Mouse (Mus musculus): ENCODE results near the gene Sord. TPM values are rescaled to one million over a fixed set of nuclear protein-coding genes. Genes with fewer than 3 reads are reported as not detected.

The Sord gene
- total RNA-seq, 2 experiments from 2014 or later, result 27.8 to 34.9 TPM

DNA sequence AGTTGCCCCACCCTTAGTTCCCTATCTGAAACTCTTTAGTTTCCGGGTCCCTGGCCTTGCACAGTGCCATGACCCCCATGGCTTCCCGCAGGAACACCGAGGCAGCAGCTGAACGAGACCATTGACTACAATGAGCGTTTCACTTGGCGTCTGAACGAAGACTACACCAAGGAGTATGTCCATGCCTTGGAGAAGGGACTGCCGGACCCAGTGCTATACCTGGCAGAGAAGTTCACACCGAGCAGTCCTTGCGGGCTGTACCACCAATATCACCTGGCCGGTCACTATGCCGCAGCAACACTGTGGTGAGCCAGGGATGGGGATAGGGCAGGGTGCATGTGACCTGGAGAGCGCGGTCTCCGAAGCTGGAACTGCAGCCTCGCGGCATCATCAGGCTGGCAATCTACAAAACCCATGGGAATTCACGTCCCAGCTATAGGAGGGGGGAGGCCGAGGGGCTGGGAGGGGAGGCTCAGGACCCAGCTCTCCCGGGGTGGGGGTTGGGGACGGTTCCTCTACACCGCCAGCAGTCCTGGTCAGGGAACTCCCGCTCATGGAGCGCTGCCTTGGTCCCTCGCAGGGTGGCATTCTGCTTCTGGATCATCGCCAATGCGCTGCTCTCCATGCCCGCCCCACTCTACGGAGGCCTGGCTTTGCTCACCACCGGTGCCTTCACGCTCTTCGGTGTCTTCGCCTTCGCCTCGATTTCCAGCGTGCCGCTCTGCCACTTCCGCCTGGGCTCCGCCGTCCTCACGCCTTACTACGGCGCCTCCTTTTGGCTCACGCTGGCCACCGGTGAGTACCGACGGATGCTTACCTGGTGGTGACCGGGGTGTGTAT, 66.8 kb downstream of the Sord start:
- ATAC-seq (ENCODE audit: poor library complexity, severe bottlenecking), result peak; percentile 35

DNA sequence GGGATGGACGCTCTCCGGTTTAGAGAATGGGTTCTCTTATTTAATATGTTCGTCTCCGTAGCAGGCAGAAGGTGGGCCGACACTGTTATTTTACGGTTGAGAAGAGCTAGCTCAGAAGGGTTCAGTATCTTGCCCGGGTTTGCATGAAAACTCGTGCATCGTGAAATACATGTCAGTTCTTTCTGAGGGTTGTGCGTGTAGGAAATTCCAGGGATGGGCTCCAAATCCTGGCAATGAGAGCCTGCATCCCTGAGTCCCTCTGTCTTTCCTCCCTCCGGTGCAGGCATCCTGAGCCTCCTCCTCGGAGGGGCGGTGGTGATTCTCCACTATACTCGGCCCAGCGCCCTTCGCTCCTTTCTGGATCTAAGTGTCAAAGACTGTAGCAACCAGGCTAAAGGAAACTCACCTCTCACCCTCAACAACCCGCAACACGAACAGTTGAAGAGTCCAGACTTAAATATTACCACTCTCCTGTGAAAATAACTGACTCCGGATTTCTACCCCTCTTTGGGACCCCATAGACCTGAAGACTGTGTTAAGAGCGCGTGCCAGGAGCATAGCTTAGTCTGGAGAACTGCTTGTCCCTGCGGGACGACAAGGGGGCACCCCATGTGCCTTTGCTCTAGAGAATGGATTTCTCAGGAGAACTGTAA, 67.5 kb downstream of the Sord start:
- no peak for ATAC-seq (ENCODE audit: poor library complexity, severe bottlenecking)

DNA sequence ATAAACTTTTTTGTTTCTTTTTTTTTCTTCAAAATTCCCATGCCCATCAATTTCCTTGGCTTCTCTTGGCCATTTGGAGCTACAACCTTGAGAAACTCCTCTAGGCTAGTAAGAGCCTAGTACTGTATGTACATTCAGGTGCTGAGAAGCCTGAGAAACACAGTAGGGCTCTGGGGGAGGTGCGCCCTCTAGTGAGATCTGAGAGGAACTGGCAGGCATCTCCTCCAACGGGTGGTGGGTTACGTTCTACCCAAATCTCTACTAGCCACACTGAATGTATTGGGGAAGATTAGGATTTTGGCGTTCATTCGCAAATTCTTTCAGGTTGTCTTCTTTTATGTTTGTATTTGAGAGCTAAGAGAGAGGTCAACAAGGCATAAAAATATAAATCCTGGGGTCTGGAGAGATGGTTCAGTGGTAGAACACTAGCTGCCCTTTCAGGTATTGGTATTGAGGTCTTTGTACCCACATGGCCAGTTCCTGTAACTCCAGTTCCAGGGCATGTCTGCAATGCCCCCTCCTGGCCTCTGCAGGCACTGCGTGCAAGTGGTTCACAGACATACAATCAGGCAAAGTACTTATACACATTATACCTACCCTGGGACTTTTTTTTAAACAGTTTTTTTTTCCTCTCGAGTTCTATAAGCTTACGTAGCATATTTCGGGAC, 68.2 kb downstream of the Sord start:
- peak; percentile 73 for ATAC-seq (ENCODE audit: poor library complexity, severe bottlenecking)

DNA sequence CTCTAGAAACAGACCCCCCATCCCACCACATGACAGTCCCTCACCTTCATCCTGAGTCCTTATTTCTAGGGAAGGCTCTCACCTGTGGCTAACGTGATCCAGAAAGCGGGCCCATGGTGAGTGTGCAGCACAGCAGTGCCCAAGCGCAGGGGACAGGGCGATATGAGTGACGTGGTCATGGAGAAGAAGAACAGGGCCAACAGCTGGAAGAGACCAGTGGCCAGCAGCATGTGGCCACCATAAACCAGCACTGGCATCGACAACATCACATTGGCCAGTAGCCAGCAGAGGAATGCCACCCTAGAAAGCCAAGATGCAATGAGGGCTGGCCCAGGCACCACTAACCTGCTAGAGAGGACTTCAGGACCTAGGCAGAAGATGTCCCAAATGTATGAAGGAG, 70.0 kb downstream of the Sord start:
- no peak for ATAC-seq (ENCODE audit: poor library complexity, severe bottlenecking)

DNA sequence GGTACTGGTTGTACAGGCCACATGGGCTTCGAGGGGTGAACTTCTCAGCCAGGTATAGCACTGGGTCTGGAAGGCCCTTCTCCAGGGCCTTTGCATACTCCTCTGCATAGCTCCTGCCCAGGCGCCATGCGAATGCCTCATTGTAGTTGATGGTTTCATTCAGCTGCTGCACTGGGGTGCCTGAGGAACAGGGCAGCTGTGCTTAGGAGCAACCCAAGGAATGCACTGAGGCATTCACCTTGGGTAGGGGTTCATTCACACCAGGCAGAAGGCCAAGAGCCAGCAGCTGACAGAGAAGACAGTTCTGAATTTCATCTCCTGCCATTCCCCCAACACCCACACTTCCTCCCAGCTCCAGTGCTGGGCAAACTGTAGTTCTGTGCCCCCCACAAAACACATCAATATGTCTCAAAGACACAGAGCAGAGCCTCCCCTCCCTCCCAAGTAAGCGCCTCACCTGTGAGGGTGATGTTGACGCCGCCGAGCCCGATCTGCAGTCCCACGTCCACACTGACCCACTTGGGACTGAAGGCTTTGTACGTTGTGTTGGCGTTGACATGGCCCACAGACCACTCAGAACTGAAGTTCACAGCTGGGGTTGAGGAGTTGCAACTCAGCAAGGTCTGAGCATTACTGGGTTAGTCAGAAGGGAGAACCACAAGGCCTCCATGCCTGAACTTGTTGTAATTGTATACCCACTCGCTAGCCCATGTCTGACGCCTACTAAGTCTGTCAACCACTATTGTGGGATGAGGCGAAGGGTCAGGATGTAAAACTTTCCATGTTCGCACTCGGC, 70.7 kb downstream of the Sord start:
- ATAC-seq (ENCODE audit: poor library complexity, severe bottlenecking), result no peak

DNA sequence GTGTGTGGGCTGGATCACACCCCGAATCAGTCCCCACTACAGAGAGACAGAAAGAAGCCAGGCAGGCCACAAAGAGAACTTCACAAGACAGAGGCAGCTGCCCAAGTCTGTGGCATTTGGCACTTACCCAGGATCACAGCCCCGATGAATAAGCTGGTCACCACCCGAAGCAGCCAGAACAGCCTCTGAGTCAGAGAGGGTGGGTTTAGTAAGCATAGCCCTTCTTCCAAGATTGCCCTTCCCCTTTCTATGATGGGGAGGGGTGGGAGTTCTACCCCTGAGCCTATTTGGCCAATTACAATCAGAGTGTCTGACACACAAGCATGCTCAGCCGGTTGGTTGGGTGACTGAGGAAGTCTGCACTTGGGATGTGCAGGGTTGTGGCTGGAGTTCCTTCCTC, 71.6 kb downstream of the Sord start:
- ATAC-seq (ENCODE audit: poor library complexity, severe bottlenecking), result no peak

DNA sequence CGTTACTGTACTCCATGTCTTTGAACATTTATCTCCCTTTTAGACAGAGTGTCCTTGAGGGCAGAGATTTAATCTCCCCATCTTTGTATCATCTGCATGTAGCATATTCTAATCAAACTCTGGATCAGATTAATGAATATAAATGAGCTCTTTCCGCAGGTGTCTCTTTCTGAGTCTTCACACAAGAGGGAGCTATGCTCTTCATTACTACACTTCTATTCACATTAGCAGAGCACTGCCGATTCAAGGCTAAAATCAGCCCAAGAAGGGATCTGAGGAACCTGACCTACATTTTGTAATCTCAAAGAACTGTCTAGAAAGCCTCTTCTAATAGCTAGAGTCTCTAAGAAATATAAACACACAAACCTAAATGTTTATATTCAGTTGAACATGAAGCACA, 75.1 kb downstream of the Sord start:
- ATAC-seq (ENCODE audit: poor library complexity, severe bottlenecking), result no peak

DNA sequence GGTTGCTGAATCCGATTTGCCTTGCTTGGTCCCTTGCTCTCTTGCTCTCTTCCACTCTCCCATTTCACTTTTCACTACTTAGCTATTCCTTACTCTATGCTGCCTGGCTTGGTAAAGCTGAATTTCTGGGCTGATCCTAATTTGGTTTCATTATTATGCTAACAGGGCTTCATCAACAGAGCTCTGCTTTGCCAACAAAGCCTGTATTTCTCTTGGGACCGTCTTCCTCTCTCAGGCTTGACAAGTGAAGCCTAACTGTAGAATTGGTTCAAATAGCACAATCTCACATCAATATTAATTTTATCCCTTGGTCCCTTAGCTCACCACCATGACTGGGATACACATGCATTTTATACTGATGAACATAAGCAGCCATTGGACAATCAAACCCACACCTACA, 77.0 kb downstream of the Sord start:
- ATAC-seq (ENCODE audit: poor library complexity, severe bottlenecking), result no peak

DNA sequence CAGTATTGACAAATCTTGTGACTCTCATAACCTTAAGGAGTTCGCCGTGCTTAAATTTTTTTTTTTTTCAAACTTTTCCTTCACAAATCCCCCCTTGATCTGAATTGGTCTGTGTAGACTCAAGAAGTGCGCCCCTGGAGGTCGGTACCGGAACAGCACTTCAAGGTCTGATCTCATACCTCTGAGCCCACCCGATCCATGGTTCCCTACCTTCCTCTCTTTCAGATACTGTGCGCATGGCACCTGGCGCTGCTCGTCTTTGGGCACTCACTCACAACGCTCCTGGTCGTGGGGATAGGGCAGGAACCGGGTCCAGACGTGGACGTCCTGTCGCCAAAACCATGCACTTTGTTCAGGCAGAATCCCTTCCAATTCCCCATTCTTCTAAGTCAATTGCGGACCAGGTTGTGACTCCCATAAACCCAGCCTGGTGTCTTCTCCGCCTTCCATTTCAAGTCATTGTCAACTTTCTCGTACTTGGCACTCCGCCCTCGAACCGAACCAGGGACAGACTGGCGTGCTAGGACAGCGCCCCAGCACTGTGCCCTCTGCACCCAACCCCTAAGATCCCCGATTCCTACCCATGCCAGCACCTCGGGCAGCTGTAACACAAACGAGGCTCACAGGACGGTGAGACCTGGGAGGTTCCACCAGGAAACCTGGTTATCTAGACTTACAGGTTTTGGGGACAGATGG, 78.3 kb downstream of the Sord start:
- ATAC-seq (ENCODE audit: poor library complexity, severe bottlenecking), result peak; percentile 82

DNA sequence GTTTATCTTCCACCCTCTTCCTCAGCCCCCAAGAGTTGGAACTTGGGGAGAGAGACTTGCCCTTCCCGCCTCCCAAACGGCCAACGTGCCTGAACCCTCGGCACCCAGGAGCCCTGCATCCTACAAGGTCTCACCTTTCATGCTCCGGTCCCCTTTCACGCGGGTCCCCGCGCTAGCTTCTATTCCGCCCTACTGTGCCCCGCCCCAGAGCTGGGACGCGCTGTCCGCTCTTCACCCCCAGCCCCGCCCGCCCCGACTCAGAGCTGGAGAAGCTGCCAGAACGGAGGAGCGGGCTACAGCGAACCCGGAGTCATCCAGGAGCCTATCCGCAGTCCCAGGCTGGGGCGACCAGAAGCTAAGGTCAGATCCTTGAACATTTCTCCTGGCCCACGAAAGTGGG, 79.0 kb downstream of the Sord start, which contains the start of gene Duoxa1:
TSS of gene Duoxa1 (minus strand) at position 195 of the 400 bp plus-strand sequence.
- no peak for ATAC-seq (ENCODE audit: poor library complexity, severe bottlenecking)

Other genes with a start within 250 kb of the Sord start
- 14.5 and 15.3 TPM in 2 replicates for gene Eif3j1, start 206.2 kb upstream of the Sord start, total RNA-seq (2015)
- gene Eif3j1, start 206.2 kb upstream of the Sord start, total RNA-seq (2017), result 16.4 and 17.2 TPM in 2 replicates
- 11.2 TPM in 2 replicates for gene Spg11, start 116.4 kb upstream of the Sord start, total RNA-seq (2015)
- gene Spg11, start 116.4 kb upstream of the Sord start, total RNA-seq (2017), result 14.8 and 15.3 TPM in 2 replicates
- 5,498 and 5,622 TPM in 2 replicates for gene B2m, start 87.1 kb upstream of the Sord start, total RNA-seq (2015)
- gene B2m, start 87.1 kb upstream of the Sord start, total RNA-seq (2017), result 2,725 and 3,039 TPM in 2 replicates
- not detected in 2 replicates for gene Trim69, start 74.0 kb upstream of the Sord start, total RNA-seq (2015)
- gene Trim69, start 74.0 kb upstream of the Sord start, total RNA-seq (2017), result 0.33 TPM in 1 of 2 replicates, not detected in the other
- not detected in 2 replicates for gene Patl2, start 48.6 kb upstream of the Sord start, total RNA-seq (2015)
- not detected in 2 replicates for gene Patl2, start 48.6 kb upstream of the Sord start, total RNA-seq (2017)
- gene Terb2, start 48.5 kb upstream of the Sord start, total RNA-seq (2015), result not detected in 2 replicates
- gene Terb2, start 48.5 kb upstream of the Sord start, total RNA-seq (2017), result not detected in 2 replicates
- not detected in 2 replicates for gene Duox2, start 63.7 kb downstream of the Sord start, total RNA-seq (2015)
- not detected in 2 replicates for gene Duox2, start 63.7 kb downstream of the Sord start, total RNA-seq (2017)
- not detected in 2 replicates for gene Duoxa2, start 64.2 kb downstream of the Sord start, total RNA-seq (2015)
- not detected in 2 replicates for gene Duoxa2, start 64.2 kb downstream of the Sord start, total RNA-seq (2017)
- not detected in 2 replicates for gene Duoxa1, start 79.0 kb downstream of the Sord start, total RNA-seq (2015)
- not detected in 2 replicates for gene Duoxa1, start 79.0 kb downstream of the Sord start, total RNA-seq (2017)
- not detected in 2 replicates for gene Duox1, start 80.9 kb downstream of the Sord start, total RNA-seq (2015)
- gene Duox1, start 80.9 kb downstream of the Sord start, total RNA-seq (2017), result not detected in 2 replicates
- gene Shf, start 134.4 kb downstream of the Sord start, total RNA-seq (2015), result 0.31 and 2.1 TPM in 2 replicates
- 0.81 and 1.5 TPM in 2 replicates for gene Shf, start 134.4 kb downstream of the Sord start, total RNA-seq (2017)
- gene Slc28a2, start 191.7 kb downstream of the Sord start, total RNA-seq (2015), result 9.8 and 11.4 TPM in 2 replicates
- 12.6 and 14.9 TPM in 2 replicates for gene Slc28a2, start 191.7 kb downstream of the Sord start, total RNA-seq (2017)

Data from megakaryocyte, adult 5-6 weeks (primary cell).